Mouse (Mus musculus) heart, adult 9 months (tissue): ENCODE measurements at regions not wholly inside any gene's neighbourhood (a gene's known extent, or its start where the extent isn't known, plus 50 kb on each side); places are given as distances from the start of the nearest gene placed in this dataset.
A peak's percentile ranks its signal among the peaks of the same experiment; 100 is the strongest.

Experiments used
- DNase-seq, 2 experiments: peaks; one replicate each; pipeline ENCODE4 v3.0.0; 2022; ENCODE audit warnings: low spot score in 2 of 2

GRCm38 (mm10) chr13:51899319-51900042, 53.0 kb downstream of the Gadd45g start:
- no peak for DNase-seq

DNA sequence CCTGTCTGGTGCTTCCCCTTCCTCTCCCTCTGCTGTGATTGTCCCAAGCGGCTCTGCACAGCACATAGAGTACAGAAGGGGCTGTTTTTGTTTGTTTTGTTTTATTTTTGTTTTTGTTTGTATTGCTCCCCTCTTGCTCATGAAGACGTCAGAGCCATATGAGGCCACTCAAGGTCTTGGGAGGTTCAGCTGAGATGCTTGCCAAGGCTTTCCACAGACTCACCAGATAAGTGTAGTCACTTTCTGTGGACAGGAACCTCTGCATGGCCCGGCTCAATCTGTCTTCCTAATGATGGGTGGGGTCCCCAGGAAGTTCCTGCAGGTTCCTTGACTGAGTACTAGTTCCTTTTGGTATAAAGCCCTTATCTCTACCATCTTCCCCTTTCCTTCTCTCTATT, 53.6 kb downstream of the Gadd45g start:
- no peak for DNase-seq

DNA sequence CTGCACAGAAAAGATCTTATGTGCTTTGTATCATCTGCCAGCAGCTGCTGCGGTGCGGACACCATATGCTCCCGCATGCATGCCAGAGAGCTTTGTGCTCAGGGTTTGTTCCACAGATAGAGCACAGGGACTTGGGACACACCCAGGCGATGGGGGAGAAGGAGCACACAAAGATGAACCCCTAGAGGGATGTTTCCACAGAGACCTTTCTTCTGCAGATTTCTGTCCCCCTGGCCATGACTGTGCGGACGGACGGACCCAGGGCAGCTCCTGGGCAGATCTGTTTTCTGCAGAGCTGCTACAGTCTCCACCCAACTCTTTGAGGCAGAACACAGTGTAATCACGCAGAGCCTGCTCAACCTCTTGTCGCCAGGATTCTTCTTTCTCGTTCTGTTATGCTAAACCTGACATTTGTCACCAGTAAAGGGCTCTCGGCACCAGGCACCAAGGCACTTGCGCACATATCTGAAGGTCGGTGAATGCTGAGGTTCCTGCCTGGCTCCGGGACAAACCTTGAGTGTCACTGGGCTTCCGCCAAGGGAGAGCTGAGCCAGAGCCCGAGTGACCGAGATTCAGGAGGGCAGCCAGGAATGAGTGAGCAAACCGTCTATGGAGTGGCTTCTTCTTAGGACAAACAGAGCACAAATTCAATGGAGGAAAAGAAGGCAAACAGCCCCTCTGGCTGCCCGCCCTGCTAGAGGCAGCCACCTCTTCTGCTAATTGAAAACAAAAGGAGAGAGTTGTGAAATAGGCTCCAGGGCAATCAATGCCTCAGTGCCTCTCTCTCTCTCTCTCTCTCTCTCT, 56.2 kb downstream of the Gadd45g start:
- DNase-seq = peak; percentile 76 to 91

DNA sequence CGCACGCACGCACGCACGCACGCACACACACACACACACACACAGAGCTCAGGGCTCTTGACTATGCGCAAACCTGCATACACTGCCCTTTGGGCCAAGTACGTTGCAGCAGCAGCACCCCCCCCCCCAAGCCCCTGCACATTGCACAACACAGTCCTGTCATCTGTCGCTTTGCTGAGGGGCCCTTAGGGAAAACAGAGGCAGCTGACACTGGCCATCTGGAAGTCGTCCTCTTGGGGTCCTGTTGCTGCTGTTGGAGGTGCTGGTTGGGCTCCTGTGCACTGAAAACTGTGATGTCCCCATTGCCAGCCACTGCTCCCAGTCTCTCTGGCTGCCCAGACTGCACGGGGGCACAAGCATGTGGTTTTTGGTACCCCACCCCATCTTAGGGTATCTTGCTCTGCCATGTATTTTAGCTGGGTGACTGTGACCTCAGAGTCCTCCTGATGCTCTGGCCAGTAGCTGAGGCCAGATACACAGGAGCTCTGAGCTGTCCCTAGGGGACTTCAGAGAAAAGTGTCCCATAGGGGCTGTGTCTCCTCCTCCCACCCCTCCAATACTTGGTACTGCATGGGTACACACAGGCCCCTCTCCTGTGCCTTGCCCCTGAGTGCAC, 57.0 kb downstream of the Gadd45g start:
- DNase-seq = peak in 1 of 2 experiments; percentile 24

DNA sequence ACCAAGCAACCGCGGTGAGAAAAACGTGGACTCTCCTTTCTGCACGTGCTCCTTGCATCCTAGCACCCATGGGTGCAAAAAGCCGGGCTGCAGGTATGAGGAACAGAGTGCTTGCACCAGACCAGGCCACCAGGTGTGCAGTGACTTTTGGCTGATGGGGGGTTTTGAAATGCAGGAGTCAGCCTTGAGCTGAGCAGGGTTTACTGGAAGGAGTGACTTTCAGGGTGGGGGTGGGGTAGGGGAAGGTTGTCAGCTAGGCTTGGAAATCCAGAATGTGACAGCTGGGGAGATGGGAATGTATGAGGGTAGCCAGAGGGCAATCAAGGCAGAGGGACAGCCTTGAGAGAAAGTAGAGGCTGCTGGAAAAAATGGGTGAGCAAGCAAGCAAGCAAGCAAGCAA, 58.8 kb downstream of the Gadd45g start:
- DNase-seq = no peak

DNA sequence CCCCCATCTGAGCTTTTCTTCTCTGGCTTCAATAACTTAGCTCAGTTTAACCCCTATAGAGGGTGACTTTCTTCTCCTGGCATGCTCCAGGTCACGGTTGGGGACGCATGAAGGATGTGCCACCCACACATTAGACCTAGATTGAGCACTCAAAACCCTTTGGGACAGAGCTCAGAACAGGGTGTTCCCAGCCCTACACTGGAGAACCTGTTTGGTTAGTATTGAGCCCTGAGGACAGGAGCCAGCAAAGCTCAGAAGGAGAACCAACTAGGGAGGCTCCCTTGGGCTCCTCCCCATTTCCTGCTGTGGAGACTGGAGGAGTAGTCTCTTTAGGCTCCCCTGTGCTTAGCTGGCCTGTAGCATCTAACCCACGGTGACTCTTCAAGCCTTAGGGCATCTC, 59.6 kb downstream of the Gadd45g start:
- no peak for DNase-seq

GRCm38 (mm10) chr13:51908514-51908913, 62.0 kb downstream of the Gadd45g start:
- no peak for DNase-seq

- no peak for DNase-seq
Measured at GRCm38 (mm10) chr13:51911296-51911998, 65.0 kb downstream of the Gadd45g start.

GRCm38 (mm10) chr13:51912477-51912876, 66.0 kb downstream of the Gadd45g start:
- DNase-seq = no peak

GRCm38 (mm10) chr13:51912994-51913393, 66.5 kb downstream of the Gadd45g start:
- no peak for DNase-seq

DNA sequence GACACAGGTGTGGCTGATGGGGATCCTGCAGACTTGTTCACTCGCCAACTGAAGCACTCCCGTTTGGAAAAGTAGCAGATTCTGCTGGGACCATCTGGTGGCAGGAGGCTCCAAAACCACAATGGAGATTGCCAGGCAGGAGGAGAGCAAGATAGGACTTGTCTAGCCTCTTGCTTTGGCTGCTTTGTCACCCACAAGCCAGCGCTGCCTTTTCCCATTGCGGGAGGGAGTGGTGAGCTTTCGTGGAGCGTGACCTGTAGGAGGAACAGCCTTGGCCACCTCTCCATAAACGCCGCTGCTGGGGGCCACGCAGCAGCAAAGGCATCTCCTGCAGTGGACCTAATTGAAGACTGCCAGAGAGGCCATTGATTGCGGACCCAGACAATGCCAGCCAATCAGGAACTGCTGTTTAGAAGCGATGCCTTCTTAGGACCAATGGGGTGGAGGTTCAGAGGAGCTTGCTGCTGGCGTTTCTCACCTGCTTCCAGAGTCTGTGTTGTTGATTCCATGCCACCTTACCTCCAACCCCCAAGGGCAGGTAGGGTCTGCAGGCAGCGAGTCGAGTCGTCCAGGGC, 70.3 kb downstream of the Gadd45g start:
- no peak for DNase-seq

- DNase-seq = no peak
Measured at GRCm38 (mm10) chr13:51917658-51918057, 71.2 kb downstream of the Gadd45g start.

GRCm38 (mm10) chr13:51918108-51918507, 71.6 kb downstream of the Gadd45g start:
- no peak for DNase-seq

- DNase-seq = no peak
Measured at GRCm38 (mm10) chr13:51918781-51919170, 72.3 kb downstream of the Gadd45g start.

DNA sequence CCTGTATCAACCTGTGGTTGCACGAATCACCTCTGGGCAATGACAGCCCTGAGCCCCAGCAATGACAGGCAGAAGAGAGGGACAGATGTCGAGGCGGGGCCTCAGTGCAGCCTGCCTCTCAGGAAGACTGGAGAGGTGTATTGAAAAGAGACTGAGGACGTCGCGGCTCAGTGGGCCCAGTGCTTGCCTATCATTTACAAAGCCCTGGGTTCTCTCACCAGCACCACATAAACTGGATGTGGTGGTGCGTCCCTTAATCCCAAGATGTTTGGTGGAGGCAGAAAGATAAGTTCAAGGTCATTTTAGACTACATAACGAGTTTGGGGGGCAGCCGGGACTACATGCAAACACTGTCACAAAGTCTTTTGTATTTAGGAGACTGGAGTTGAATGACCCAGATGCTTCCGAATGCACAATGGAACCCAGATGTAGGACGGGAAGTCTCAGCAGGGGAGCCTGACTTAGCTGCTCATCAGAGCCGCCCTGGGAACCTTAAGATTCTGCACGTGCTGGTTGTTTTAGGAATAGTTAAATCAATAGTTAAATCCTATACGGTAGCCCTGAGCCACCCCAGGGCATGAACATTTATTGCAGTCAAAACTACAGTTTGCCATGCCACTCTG, 72.8 kb downstream of the Gadd45g start:
- DNase-seq = no peak

GRCm38 (mm10) chr13:51919937-51920336, 73.5 kb downstream of the Gadd45g start:
- no peak for DNase-seq

DNA sequence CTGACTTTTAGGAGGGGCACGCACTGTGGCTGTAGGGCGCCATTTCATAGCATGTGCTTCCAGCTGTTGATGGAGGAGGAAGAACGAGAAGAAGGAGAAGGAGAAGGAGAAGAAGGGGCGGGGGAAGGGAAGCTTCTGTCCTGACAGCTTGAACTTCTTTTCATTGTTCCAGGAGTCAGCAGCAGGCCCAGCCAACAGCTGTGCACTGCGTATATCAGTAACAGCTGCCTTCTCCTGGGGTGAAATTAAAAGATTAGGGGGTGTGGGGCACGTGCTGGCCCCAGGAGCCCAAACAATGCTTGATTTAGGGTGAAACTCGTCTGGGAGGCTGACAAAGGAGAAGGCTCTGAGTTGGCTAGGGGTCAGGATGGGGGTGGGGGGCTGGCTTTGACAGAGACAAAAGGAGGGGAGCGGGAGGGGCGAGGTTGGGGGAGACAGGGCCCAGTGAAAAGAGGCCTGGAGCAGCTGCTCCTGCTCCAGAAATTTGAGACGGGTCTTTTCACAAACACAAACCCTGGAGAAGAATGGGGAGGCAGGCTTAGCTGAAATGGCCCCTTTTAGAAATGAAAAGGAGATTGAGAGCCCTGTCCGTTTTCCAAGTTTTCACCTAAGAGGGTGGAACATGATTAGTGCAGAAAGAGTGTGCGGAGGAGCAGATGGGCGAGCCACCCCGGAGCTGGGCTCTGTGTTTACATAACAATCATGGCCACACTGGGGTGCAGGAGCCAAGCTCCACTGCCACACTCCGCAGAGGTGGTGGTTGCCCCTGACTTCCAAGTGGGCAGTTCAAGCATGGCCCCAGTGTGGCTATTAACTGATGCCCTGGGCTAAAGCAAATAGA, 74.3 kb downstream of the Gadd45g start:
- no peak for DNase-seq

DNA sequence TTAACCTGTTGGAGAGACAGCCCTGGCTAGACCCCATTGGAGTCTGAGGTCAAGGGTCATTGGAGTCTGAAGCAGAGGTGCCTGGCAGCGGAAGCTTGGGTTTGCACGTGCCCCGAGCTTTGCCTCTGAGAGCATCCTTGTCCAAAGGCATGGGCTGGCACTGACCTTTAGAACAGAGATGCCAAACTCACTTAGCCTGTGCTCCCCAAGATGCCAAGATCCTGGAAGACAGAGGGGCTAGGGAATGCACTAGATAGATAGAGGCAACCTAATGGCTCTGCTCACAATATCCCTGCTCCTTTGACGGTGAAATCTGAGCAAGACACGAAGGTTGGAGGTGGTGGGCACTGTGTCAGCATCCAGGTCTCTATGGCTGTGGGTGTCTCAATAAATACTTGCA, 75.1 kb downstream of the Gadd45g start:
- no peak for DNase-seq

- no peak for DNase-seq
Measured at GRCm38 (mm10) chr13:51926764-51927163, 80.3 kb downstream of the Gadd45g start.

DNA sequence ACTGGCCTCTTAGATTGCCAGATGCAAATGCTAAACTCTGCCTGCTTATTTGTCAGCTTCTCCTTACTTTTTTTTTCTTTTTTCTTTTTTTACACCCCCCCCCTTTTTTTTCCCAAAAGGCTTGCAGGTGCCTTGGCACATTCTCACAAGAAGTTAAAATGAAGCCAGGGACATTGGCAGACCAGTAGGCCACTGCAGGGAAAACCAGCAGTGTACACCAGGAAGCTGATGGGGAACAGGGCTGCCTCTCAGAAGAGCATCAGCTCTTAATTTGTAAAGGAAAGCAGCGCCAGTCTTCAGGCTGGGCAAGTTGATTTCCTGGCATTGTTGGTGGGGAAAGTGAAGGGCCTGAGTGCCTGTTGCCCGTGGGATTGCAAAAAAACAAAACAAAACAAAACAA, 83.3 kb downstream of the Gadd45g start:
- no peak for DNase-seq
